Mouse (Mus musculus): ENCODE data around the gene Vcpkmt. TPM values are rescaled to one million over a fixed set of nuclear protein-coding genes. Genes with fewer than 3 reads are reported as not detected.

The Vcpkmt gene
- total RNA-seq, 2 experiments from 2014 or later, result 19.9 to 21.2 TPM

GRCm38 (mm10) chr12:69539353-69539752 lies 43.5 kb downstream of the Vcpkmt start:
- DNase-seq (ENCODE audit: extremely low spot score in 1 of 2, low spot score in 1 of 2), result no peak

GRCm38 (mm10) chr12:69538362-69538950 lies 44.4 kb downstream of the Vcpkmt start:
- DNase-seq (ENCODE audit: extremely low spot score in 1 of 2, low spot score in 1 of 2), result peak in 1 of 2 experiments; percentile 3

- DNase-seq (ENCODE audit: extremely low spot score in 1 of 2, low spot score in 1 of 2), result peak in 1 of 2 experiments; percentile 4
Observed at GRCm38 (mm10) chr12:69537675-69538361, 45.0 kb downstream of the Vcpkmt start.

GRCm38 (mm10) chr12:69537243-69537674 lies 45.6 kb downstream of the Vcpkmt start:
- DNase-seq (ENCODE audit: extremely low spot score in 1 of 2, low spot score in 1 of 2), result peak; percentile 5 to 10

- no peak for DNase-seq (ENCODE audit: extremely low spot score in 1 of 2, low spot score in 1 of 2)
Observed at GRCm38 (mm10) chr12:69536616-69537242, 46.1 kb downstream of the Vcpkmt start.

- no peak for DNase-seq (ENCODE audit: extremely low spot score in 1 of 2, low spot score in 1 of 2)
Observed at GRCm38 (mm10) chr12:69533237-69533636, 49.6 kb downstream of the Vcpkmt start.

- DNase-seq (ENCODE audit: extremely low spot score in 1 of 2, low spot score in 1 of 2), result no peak
Observed at GRCm38 (mm10) chr12:69532530-69532929, 50.3 kb downstream of the Vcpkmt start.

GRCm38 (mm10) chr12:69532091-69532490 lies 50.7 kb downstream of the Vcpkmt start:
- DNase-seq (ENCODE audit: extremely low spot score in 1 of 2, low spot score in 1 of 2), result no peak

GRCm38 (mm10) chr12:69529694-69530403 lies 53.0 kb downstream of the Vcpkmt start:
- no peak for DNase-seq (ENCODE audit: extremely low spot score in 1 of 2, low spot score in 1 of 2)

GRCm38 (mm10) chr12:69528275-69529032 lies 54.4 kb downstream of the Vcpkmt start:
- DNase-seq (ENCODE audit: extremely low spot score in 1 of 2, low spot score in 1 of 2), result no peak

Small RNA genes lying within 50 kb of the gene (microRNA-seq; reads per million reads assigned to microRNA genes)
- 0 reads per million in 2 experiments for gene Gm23018

Other genes with a start within 250 kb of the Vcpkmt start
- gene Nemf, start 225.9 kb downstream of the Vcpkmt start, total RNA-seq (2021), result 10 to 100 TPM; 41.3 to 43.3 TPM
- 10 to 100 TPM; 49.1 to 50.3 TPM for gene Arf6, start 210.9 kb downstream of the Vcpkmt start, total RNA-seq (2021)
- 1 to 10 TPM; 1.1 to 1.3 TPM for gene Gm9887, start 210.6 kb downstream of the Vcpkmt start, total RNA-seq (2021)
- gene Sos2, start 98.8 kb upstream of the Vcpkmt start, total RNA-seq (2021), result 10 to 100 TPM; 28.0 to 32.0 TPM
- gene L2hgdh, start 141.8 kb upstream of the Vcpkmt start, total RNA-seq (2021), result 10 to 100 TPM; 14.3 to 15.8 TPM
- gene Atp5s, start 141.9 kb upstream of the Vcpkmt start, total RNA-seq (2021), result 10 to 100 TPM; 31.9 to 34.7 TPM
- 10 to 100 TPM; 20.5 to 20.9 TPM for gene Cdkl1, start 208.2 kb upstream of the Vcpkmt start, total RNA-seq (2021)

Data from layer of hippocampus, postnatal 25 days (tissue).